Mouse (Mus musculus) hindbrain, embryonic 13.5 days (tissue): ENCODE measurements around the gene Adipor2. TPM values are rescaled to one million over a fixed set of nuclear protein-coding genes. Genes with fewer than 3 reads are reported as not detected.
"Not testable (repeated sequence)": the region's sequence is repeated elsewhere in the genome, so short reads cannot be mapped to it uniquely, and the experiment has no call there.

ENCODE experiments used
- ATAC-seq: fragments of 200-750 bp; cut with Nextera tagmentation; 2 replicates; pipeline ENCODE4 v1.8.0; 2017; ENCODE audit warnings: moderate TSS enrichment; ENCODE audit not compliant: low FRiP score
- H3K27ac ChIP-seq: fragments of 300-500 bp; sonication (generic); 2 replicates; pipeline ENCODE4 v1.5.1; 2015; ENCODE audit warnings: inconsistent platforms, mild to moderate bottlenecking, moderate library complexity
- H3K27me3 ChIP-seq: fragments of 300-500 bp; sonication (generic); 2 replicates; pipeline ENCODE4 v1.6.1; 2015; ENCODE audit warnings: mild to moderate bottlenecking, inconsistent platforms
- H3K36me3 ChIP-seq: fragments of 300-500 bp; sonication (generic); 2 replicates; pipeline ENCODE4 v1.6.1; 2015; ENCODE audit warnings: mild to moderate bottlenecking, inconsistent platforms
- H3K4me1 ChIP-seq: fragments of 300-500 bp; sonication (generic); replicated peaks from 2 replicates; pipeline ENCODE4 v1.6.1; 2015; ENCODE audit warnings: inconsistent platforms
- H3K4me2 ChIP-seq: fragments of 300-500 bp; sonication (generic); 2 replicates; pipeline ENCODE4 v1.6.1; 2015; ENCODE audit warnings: inconsistent platforms, mild to moderate bottlenecking, moderate library complexity
- H3K4me3 ChIP-seq: fragments of 300-500 bp; sonication (generic); 2 replicates; pipeline ENCODE4 v1.5.1; 2015; ENCODE audit warnings: mild to moderate bottlenecking, inconsistent platforms
- H3K9ac ChIP-seq: fragments of 300-500 bp; sonication (generic); 2 replicates; pipeline ENCODE4 v1.6.1; 2015; ENCODE audit warnings: mild to moderate bottlenecking, inconsistent platforms
- H3K9me3 ChIP-seq: fragments of 300-500 bp; sonication (generic); 2 replicates; pipeline ENCODE4 v1.6.1; 2016; ENCODE audit warnings: inconsistent platforms
- WGBS: fragments of 180-500 bp; shearing (Covaris S2); methylation state at CpG from one replicate; pipeline ENCODE4 v1.1.7; 2015; 5-methylcytosine and 5-hydroxymethylcytosine counted together
- polyA plus RNA-seq: library from polyadenylated mRNA; unstranded; fragments of >200 nt; fragmentation: Nextera tagmentation; extraction: Ambion mirVana; gene quantifications from 2 replicates; pipeline ENCODE4 v1.2.1, GENCODE M21; 2015

Gene Adipor2
- polyA plus RNA-seq, 1 experiment from 2014 or later = 44.1 TPM

GRCm38 (mm10) chr6:119443742-119444645 is 26.5 kb upstream of the Adipor2 start:
- no peaks in the 10 kb centered on the region for H3K9me3 ChIP-seq
- H3K4me3 ChIP-seq = no peak overlapping the region
- H3K27me3 ChIP-seq = no peaks in the 10 kb centered on the region
- no peaks in the 10 kb centered on the region for H3K36me3 ChIP-seq
- H3K9ac ChIP-seq = no peak overlapping the region
- ATAC-seq = peak; percentile 62
- peak overlapping the region; percentile 55; the same call in 1 of the 2 replicates for H3K27ac ChIP-seq
- H3K4me1 ChIP-seq = peaks cover 15% of the 10 kb centered on the region
- peak overlapping the region; percentile 29; the same call in 1 of the 2 replicates for H3K4me2 ChIP-seq
- WGBS = 48% methylated on average over 12 of the region's 12 CpGs

- peaks cover 15% of the 10 kb centered on the region for H3K4me1 ChIP-seq
- not testable (repeated sequence) for ATAC-seq
- WGBS = 76% methylated on average over 5 of the region's 5 CpGs
Measured at GRCm38 (mm10) chr6:119442729-119443128, 25.2 kb upstream of the Adipor2 start.

GRCm38 (mm10) chr6:119437894-119438761 is 20.6 kb upstream of the Adipor2 start:
- Histone ChIP-seq H3K4me3 (no peak overlapping the region), H3K27ac (peak overlapping the region; percentile 4; the same call in 1 of the 2 replicates), H3K4me2 (no peak overlapping the region), H3K4me1 (peaks cover 9% of the 10 kb centered on the region), H3K27me3 (no peaks in the 10 kb centered on the region), H3K9ac (peak overlapping the region; percentile 35; the same call in 1 of the 2 replicates), H3K36me3 (peaks cover 2% of the 10 kb centered on the region; the same call in 1 of the 2 replicates), H3K9me3 (no peaks in the 10 kb centered on the region)
- 37% methylated on average over 8 of the region's 8 CpGs for WGBS
- peak; percentile 79 for ATAC-seq

More at GRCm38 (mm10) chr6:119442729-119443128, 25.2 kb upstream of the Adipor2 start:
- not testable (repeated sequence) for H3K9ac ChIP-seq, H3K4me3 ChIP-seq, H3K9me3 ChIP-seq, H3K4me2 ChIP-seq, H3K27me3 ChIP-seq, H3K36me3 ChIP-seq, H3K27ac ChIP-seq

- 91% methylated on average over 4 of the region's 4 CpGs for WGBS
- Histone ChIP-seq H3K27me3 (no peaks in the 10 kb centered on the region), H3K36me3 (peaks cover 2% of the 10 kb centered on the region; the same call in 1 of the 2 replicates), H3K27ac (no peak overlapping the region), H3K9me3 (no peaks in the 10 kb centered on the region), H3K4me2 (no peak overlapping the region), H3K4me3 (no peak overlapping the region), H3K9ac (no peak overlapping the region), H3K4me1 (peaks cover 9% of the 10 kb centered on the region)
- ATAC-seq = no peak
Measured at GRCm38 (mm10) chr6:119434394-119434793, 16.9 kb upstream of the Adipor2 start.

DNA sequence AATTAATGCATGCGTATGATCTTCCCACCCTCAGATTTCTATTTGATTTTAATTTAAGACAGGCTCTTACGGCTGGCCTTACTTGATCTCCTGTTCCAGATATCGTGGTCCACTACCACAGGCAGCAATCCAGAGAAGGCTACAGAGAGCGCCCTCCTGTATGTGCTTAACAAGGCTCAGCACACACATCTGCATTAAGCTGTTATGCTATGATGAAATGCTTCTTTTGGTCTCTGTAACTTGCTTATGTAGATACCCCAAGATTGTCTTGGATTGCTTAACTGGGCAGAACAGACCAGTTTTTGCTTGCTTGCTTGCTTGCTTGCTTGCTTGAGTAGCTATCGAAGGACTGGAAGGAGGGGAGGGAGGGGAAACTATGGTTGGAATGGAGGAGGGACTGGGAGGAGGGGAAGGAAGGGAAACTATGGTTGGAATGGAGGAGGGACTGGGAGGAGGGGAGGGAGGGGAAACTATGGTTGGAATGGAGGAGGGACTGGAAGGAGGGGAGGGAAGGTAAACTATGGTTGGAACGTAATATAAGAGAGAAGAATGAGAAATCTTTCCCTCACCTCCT is 14.3 kb upstream of the Adipor2 start:
- H3K27ac ChIP-seq = no peak overlapping the region
- H3K9me3 ChIP-seq = no peaks in the 10 kb centered on the region
- H3K9ac ChIP-seq = no peak overlapping the region
- no peaks in the 10 kb centered on the region for H3K4me1 ChIP-seq
- H3K4me3 ChIP-seq = no peak overlapping the region
- WGBS = 85% methylated on average over 6 of the region's 6 CpGs
- peaks cover 2% of the 10 kb centered on the region; the same call in 1 of the 2 replicates for H3K36me3 ChIP-seq
- H3K4me2 ChIP-seq = no peak overlapping the region
- H3K27me3 ChIP-seq = no peaks in the 10 kb centered on the region
- no peak for ATAC-seq

- Histone ChIP-seq H3K4me2 (no peak overlapping the region), H3K4me1 (no peaks in the 10 kb centered on the region), H3K4me3 (no peak overlapping the region), H3K9ac (no peak overlapping the region), H3K27ac (no peak overlapping the region), H3K27me3 (no peaks in the 10 kb centered on the region), H3K9me3 (no peaks in the 10 kb centered on the region), H3K36me3 (peaks cover 2% of the 10 kb centered on the region; the same call in 1 of the 2 replicates)
- WGBS = 38% methylated on average over 2 of the region's 2 CpGs
- no peak for ATAC-seq
Measured at GRCm38 (mm10) chr6:119430508-119430907, 13.0 kb upstream of the Adipor2 start.

DNA sequence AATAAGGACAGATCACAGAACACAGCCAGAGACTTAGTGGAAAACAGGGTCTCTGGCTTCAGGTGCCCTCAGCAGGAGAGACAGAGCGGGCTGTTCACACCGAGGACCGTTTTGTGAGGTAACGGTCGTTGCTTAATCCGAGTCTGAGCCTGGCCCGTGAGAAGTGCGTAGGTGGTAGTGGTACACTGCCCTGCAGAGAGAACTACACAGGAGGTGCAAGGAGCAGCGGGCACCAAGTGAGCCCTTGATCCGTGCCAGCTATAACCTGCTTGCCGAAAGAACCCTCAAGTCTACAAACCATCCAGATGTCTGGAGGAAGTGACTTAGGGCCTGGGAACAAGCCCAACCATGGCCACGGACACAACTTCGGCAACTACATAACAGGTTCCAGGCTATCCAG is 11.8 kb upstream of the Adipor2 start:
- H3K27ac ChIP-seq = no peak overlapping the region
- H3K4me3 ChIP-seq = no peak overlapping the region
- H3K9ac ChIP-seq = no peak overlapping the region
- H3K4me1 ChIP-seq = no peaks in the 10 kb centered on the region
- ATAC-seq = no peak
- WGBS = 95% methylated on average over 13 of the region's 13 CpGs
- H3K27me3 ChIP-seq = no peaks in the 10 kb centered on the region
- H3K36me3 ChIP-seq = peaks cover 2% of the 10 kb centered on the region; the same call in 1 of the 2 replicates
- H3K9me3 ChIP-seq = no peaks in the 10 kb centered on the region
- no peak overlapping the region for H3K4me2 ChIP-seq

GRCm38 (mm10) chr6:119428611-119429010 is 11.1 kb upstream of the Adipor2 start:
- no peak overlapping the region for H3K9ac ChIP-seq
- no peaks in the 10 kb centered on the region for H3K4me1 ChIP-seq
- WGBS = 83% methylated on average over 3 of the region's 3 CpGs
- no peaks in the 10 kb centered on the region for H3K9me3 ChIP-seq
- H3K36me3 ChIP-seq = peaks cover 1% of the 10 kb centered on the region; the same call in 1 of the 2 replicates
- H3K27ac ChIP-seq = no peak overlapping the region
- no peak overlapping the region for H3K4me3 ChIP-seq
- H3K4me2 ChIP-seq = no peak overlapping the region
- ATAC-seq = no peak
- no peaks in the 10 kb centered on the region for H3K27me3 ChIP-seq

- H3K4me2 ChIP-seq = no peak overlapping the region
- no peaks in the 10 kb centered on the region for H3K36me3 ChIP-seq
- H3K9me3 ChIP-seq = no peaks in the 10 kb centered on the region
- no peak overlapping the region for H3K27ac ChIP-seq
- H3K4me3 ChIP-seq = no peak overlapping the region
- H3K4me1 ChIP-seq = peaks cover 9% of the 10 kb centered on the region
- no peak for ATAC-seq
- H3K27me3 ChIP-seq = no peaks in the 10 kb centered on the region
- 94% methylated on average over 4 of the region's 4 CpGs for WGBS
- H3K9ac ChIP-seq = no peak overlapping the region
Measured at GRCm38 (mm10) chr6:119421001-119421400, 3.5 kb upstream of the Adipor2 start.

- no peak for ATAC-seq
- Histone ChIP-seq H3K9me3 (no peaks in the 10 kb centered on the region), H3K4me2 (no peak overlapping the region), H3K4me1 (peaks cover 9% of the 10 kb centered on the region), H3K36me3 (no peaks in the 10 kb centered on the region), H3K4me3 (no peak overlapping the region), H3K27me3 (no peaks in the 10 kb centered on the region), H3K27ac (no peak overlapping the region), H3K9ac (no peak overlapping the region)
- WGBS = 91% methylated on average over 5 of the region's 5 CpGs
Measured at GRCm38 (mm10) chr6:119420357-119420756, 2.9 kb upstream of the Adipor2 start.

DNA sequence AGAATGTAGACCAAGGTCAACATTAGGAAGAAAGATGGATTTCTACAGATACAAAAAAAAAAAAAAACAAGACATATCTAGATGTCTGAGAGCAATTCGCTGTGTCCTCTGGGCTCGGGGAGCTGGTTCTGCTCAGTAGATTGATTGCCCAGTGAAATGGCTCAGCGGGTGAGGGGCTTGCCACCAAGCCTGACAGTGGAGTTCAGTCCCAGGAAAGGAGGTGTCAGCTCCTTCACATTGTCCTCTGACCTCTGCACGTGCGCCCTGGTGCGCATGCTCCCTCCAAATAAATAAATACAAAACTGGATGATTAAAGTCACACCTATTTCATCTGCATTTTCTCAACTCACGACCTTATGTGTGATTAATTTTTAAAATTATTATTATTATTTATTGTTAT is 1.9 kb upstream of the Adipor2 start:
- no peak overlapping the region for H3K9ac ChIP-seq
- WGBS = 14% methylated on average over 7 of the region's 7 CpGs
- no peaks in the 10 kb centered on the region for H3K9me3 ChIP-seq
- no peak for ATAC-seq
- peaks cover 9% of the 10 kb centered on the region for H3K4me1 ChIP-seq
- no peak overlapping the region for H3K27ac ChIP-seq
- H3K4me2 ChIP-seq = no peak overlapping the region
- H3K27me3 ChIP-seq = no peaks in the 10 kb centered on the region
- no peaks in the 10 kb centered on the region for H3K36me3 ChIP-seq
- no peak overlapping the region for H3K4me3 ChIP-seq
